Mouse (Mus musculus) adrenal gland, adult 18-20 months (tissue): Measurements from ENCODE around the gene Ppm1k. TPM values are rescaled to one million over a fixed set of nuclear protein-coding genes. Genes with fewer than 3 reads are reported as not detected.
"Not testable (repeated sequence)": the region's sequence is repeated elsewhere in the genome, so short reads cannot be mapped to it uniquely, and the experiment has no call there.

ENCODE experiments used
- DNase-seq, 2 experiments: peaks; one replicate each; pipeline ENCODE4 v3.0.0; 2021 to 2022; ENCODE audit warnings: low spot score in 2 of 2
- long read RNA-seq, 2 experiments: library from polyadenylated mRNA; stranded (forward); transcript quantifications; one replicate each; pipeline ENCODE4 v2.0.0; 2021
- total RNA-seq, 2 experiments: library from RNA; stranded (reverse); gene quantifications; 1 replicate in 1 of 2; 2 replicates in 1 of 2; pipeline ENCODE4 v1.2.3; 2021

The Ppm1k gene
- total RNA-seq: 10 to 100 TPM; 17.6 to 25.6 TPM
- long read RNA-seq, experiment 1, full-length matches to known transcripts: 1 of 1 reads
- long read RNA-seq, experiment 1, partial matches to known transcripts: 0 of 1 reads
- long read RNA-seq, experiment 1, other reads (novel, unspliced or antisense): 0 of 1 reads
- long read RNA-seq, experiment 2, full-length matches to known transcripts: 7 of 13 reads
- long read RNA-seq, experiment 2, partial matches to known transcripts: 1 of 13 reads
- long read RNA-seq, experiment 2, other reads (novel, unspliced or antisense): 5 of 13 reads

- DNase-seq: peak; percentile 93 to 95
Measured at GRCm38 (mm10) chr6:57535386-57535936, at the start of gene Ppm1k. Gene Ppm1k (minus strand): TSS chr6:57535468.

- no peak for DNase-seq
Measured at GRCm38 (mm10) chr6:57582356-57582755, 47.1 kb upstream of the Ppm1k start.

GRCm38 (mm10) chr6:57581595-57581994, 46.3 kb upstream of the Ppm1k start:
- DNase-seq: no peak

GRCm38 (mm10) chr6:57580881-57581548, 45.7 kb upstream of the Ppm1k start, which contains the start of gene Herc6:
Gene Herc6 (plus strand): TSS chr6:57581000.
- DNase-seq: peak; percentile 70 to 73

DNA sequence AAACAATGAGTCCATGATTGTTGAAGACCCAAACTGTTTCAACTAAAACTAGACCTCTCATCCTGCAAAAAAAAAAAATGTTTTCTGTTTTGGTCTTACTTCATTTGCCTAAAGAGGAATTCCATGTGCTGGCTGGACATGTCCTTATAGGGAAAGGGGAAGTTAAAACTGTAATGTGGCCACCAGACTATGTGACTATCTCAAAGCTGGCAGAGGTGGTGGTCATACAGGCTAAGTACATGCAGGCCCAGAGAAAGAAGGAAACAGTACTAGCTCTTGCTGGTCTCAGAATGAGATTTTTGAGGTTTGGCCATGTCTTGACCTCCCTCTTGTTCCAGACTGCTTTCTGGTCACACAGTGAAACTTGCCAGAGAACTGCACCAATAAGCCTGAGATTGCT, 36.3 kb upstream of the Ppm1k start:
- no peak for DNase-seq

DNA sequence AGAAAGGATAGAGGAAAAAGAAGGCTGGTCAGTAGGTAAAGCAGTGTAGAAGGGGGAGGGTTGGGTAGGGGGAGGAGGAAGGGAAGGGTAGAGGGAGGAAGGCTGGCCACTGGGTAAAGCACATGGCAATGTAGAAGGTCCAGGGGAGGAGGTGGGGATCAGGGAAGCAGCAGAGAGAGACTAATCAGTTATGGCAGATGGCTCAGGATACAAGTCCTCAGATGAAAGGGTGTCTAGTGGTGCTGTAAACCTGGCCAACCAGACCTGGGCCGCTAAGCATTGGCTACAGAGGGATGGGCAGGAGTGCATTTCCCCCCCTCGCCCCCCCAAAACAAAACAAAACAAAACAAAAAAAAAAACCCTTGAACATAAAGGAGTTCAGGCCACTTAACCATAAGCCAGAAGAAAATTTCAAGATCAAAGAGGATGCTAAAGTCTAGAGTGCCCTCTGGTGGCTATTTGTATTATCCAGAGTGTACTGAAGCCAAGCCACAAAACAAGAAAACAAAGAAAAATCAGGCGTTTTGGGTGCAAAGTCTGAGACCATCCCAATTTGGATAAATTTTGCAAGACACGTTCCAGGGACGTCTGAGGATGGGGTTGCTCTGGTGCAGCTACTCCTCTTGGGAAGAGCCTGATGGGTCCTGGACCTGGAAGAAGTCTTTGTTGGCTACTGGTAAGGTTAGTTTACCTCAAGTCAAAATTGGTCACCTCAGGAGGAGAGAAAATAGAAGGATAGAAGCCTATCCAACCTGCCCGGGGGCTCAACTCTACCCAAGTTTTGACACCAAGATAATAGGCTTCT, 35.1 kb upstream of the Ppm1k start:
- DNase-seq: peak in 1 of 2 experiments; percentile 46

- DNase-seq: no peak
Measured at GRCm38 (mm10) chr6:57567630-57568029, 32.4 kb upstream of the Ppm1k start.

DNA sequence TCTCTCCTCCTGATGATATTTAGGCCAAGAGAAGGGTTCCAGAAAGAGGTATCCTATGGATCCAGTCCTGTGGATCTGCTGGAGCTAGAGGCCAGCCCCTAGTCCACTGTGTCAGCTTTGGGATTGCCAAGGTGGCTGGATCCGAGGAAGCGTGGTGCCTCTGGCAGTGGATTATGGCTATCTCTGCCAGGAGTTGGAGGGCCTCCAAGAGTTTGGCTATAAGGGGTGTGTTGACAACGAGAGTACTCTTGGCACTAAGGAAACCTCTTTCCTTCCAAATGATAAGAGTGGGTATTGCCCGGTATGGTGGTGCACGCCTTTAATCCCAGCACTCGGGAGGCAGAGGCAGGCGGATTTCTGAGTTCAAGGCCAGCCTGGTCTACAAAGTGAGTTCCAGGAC, 30.2 kb upstream of the Ppm1k start:
- no peak for DNase-seq

DNA sequence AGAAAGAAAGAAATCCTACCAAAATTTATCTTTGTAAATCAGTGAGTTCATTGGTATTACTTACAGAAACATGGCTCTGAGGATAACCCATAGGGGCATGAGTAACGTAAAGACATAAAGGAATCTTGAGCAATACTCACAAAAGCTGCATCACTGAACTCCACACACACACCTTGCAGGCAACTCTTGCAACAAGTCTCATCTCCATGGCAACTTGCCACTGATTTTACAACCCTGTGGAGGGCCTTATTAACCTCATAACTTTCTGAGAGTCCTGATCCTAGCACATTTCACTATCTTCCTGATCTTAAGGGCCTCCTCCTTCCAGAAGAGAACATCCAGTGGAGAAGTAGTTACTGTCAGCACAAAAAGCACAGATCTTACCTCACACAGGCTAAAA, 28.2 kb upstream of the Ppm1k start:
- no peak for DNase-seq

DNA sequence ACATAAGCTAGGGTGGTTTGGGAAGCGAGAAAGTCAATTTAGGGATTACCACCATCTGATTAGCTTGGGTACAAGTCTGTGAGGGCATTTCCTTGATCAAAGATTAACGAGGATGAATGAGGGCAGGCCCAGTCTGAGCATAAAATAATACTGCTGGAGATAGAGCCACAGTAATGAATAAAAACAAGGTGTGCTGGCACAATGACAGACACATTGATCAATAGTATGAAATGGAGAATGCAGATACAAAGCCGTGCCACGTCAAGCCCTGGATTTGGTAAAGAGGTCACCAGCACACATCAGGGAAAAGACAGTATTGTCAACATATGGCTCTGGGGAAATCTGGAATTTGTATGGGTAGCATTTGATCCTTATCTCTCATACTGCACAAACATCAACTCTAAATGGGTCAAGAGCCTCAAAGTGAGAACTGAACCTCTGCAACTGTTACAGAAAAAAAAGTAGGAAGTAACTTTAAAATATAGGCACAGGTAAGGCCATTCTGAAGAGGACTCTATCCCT, 22.6 kb upstream of the Ppm1k start:
- no peak for DNase-seq

DNA sequence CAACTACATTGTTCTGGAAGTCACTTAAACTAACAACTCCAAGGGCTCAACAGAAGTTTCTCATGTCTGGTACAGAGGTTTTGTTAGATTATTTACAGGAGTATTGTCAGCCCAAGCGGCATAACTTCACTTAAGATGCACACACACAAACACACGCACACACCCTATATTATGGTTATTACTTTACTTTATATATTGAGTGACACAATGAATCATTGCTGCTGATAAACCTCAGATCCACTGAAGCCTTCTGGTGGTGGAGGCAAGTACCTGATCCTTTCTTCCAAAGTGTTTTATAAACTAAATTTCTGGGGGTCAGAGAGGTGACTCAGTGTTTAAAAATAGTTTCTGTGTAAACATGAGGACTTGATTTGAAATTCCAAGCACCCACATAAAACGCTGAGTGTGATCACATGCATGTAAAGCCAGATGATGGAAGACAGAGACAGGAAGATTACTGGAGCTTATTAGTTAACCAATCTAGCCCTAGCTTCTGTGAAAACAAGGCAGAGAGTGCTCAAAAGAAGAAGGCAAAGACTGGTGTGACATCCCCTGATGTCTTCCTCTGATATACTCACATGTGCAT, 16.0 kb upstream of the Ppm1k start:
- DNase-seq: no peak

DNA sequence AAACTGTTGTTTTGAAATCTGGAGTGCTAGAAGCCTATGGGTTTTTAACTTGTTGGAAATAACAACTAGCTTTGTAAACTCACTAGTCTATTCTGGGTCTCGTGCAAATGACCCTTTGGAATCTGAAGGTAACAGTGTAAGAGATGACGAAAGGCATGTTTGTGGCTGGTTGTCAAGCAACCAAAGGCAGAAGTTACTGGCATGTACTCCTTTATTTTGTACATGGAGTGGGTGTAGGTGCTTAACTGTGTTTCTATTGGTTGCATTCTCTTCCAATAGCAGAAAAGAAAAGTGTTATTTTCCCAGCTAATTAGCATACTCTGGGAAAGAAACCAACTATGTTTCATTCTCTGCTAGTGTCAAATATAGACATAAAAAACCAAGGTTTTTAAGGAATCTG, 9.6 kb upstream of the Ppm1k start:
- DNase-seq: no peak

GRCm38 (mm10) chr6:57543591-57543990, 8.3 kb upstream of the Ppm1k start:
- not testable (repeated sequence) for DNase-seq

GRCm38 (mm10) chr6:57541737-57542335, 6.6 kb upstream of the Ppm1k start:
- DNase-seq: no peak

GRCm38 (mm10) chr6:57540950-57541498, 5.8 kb upstream of the Ppm1k start:
- DNase-seq: no peak

GRCm38 (mm10) chr6:57537887-57538286, 2.6 kb upstream of the Ppm1k start:
- no peak for DNase-seq

GRCm38 (mm10) chr6:57535971-57536669, 852 bp upstream of the Ppm1k start:
- peak in 1 of 2 experiments; percentile 12 for DNase-seq

GRCm38 (mm10) chr6:57534611-57535286, 519 bp downstream of the Ppm1k start:
- peak; percentile 49 to 60 for DNase-seq

GRCm38 (mm10) chr6:57534231-57534610, 1.0 kb downstream of the Ppm1k start:
- peak in 1 of 2 experiments; percentile 23 for DNase-seq
